Mouse (Mus musculus): ENCODE measurements at regions not wholly inside any gene's neighbourhood (a gene's known extent, or its start where the extent isn't known, plus 50 kb on each side); places are given as distances from the start of the nearest gene placed in this dataset.

DNA sequence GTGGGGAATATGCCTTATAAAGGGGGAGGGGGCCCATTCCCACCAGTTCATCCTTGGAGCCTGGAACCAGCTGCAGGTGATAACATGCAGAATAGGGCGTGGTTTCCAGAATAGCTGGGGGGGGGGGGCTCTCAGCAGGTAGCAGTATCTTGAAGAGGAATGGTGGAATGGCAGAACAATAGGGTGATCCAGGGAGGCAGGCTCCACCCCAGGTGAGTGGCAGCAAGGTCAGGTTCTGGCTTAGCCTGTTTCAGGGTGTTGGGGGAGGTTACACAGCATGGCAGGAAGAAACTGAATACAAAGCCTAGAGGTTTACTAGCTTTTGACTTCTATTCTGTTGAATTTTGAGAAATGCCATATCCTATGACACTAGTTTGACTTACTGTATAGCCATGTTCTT, 1296.8 kb upstream of the Cdh20 start:
- no peaks in the 10 kb centered on the region for H3K27me3 ChIP-seq (ENCODE audit: control insufficient read depth in 1 of 2, insufficient read depth in 2 of 2, low read length in 2 of 2)
- TF ChIP-seq ZKSCAN1 (IDR thresholded peaks at IDR 0.05; ENCODE audit: low read depth, low read length) (no peak), ZMIZ1 (IDR thresholded peaks at IDR 0.05; ENCODE audit: low read depth, low read length) (no peak), HCFC1 (IDR thresholded peaks at IDR 0.05; ENCODE audit: low read depth, low read length) (no peak), UBTF (IDR thresholded peaks at IDR 0.05; ENCODE audit: borderline replicate concordance, insufficient read depth, low read depth, low read length) (no peak), MXI1 (IDR thresholded peaks at IDR 0.05; ENCODE audit: low read depth, low read length) (no peak)
- no peak overlapping the region for H3K27ac ChIP-seq (ENCODE audit: control insufficient read depth, low read depth, low read length)
- no peaks in the 10 kb centered on the region for H3K36me3 ChIP-seq (ENCODE audit: control insufficient read depth in 1 of 2, insufficient read depth in 2 of 2, low read length in 2 of 2)
- no peak for DNase-seq (ENCODE audit: low read depth, low spot score)
- H3K4me1 ChIP-seq (ENCODE audit: control insufficient read depth in 1 of 2, insufficient read depth in 2 of 2, low read length in 2 of 2): no peaks in the 10 kb centered on the region
- no peak overlapping the region for H3K9ac ChIP-seq (ENCODE audit: control insufficient read depth, low read depth, low read length, poor library complexity, severe bottlenecking)
- no peak overlapping the region for H3K4me3 ChIP-seq (ENCODE audit: control insufficient read depth in 1 of 2, insufficient read depth in 1 of 2, low read depth in 2 of 2, low read length in 2 of 2)
- H3K9me3 ChIP-seq (replicated peaks; ENCODE audit: insufficient read depth, low read length): no peaks in the 10 kb centered on the region
- H3K79me2 ChIP-seq (ENCODE audit: control insufficient read depth, insufficient read depth, low read length, poor library complexity): no peaks in the 10 kb centered on the region

- Histone ChIP-seq H3K4me1 (ENCODE audit: control insufficient read depth in 1 of 2, insufficient read depth in 2 of 2, low read length in 2 of 2) (no peaks in the 10 kb centered on the region), H3K4me3 (ENCODE audit: control insufficient read depth in 1 of 2, insufficient read depth in 1 of 2, low read depth in 2 of 2, low read length in 2 of 2) (no peak overlapping the region), H3K9ac (ENCODE audit: control insufficient read depth, low read depth, low read length, poor library complexity, severe bottlenecking) (no peak overlapping the region), H3K36me3 (ENCODE audit: control insufficient read depth in 1 of 2, insufficient read depth in 2 of 2, low read length in 2 of 2) (no peaks in the 10 kb centered on the region), H3K79me2 (ENCODE audit: control insufficient read depth, insufficient read depth, low read length, poor library complexity) (no peaks in the 10 kb centered on the region), H3K9me3 (replicated peaks; ENCODE audit: insufficient read depth, low read length) (no peaks in the 10 kb centered on the region), H3K27me3 (ENCODE audit: control insufficient read depth in 1 of 2, insufficient read depth in 2 of 2, low read length in 2 of 2) (no peaks in the 10 kb centered on the region), H3K27ac (ENCODE audit: control insufficient read depth, low read depth, low read length) (no peak overlapping the region)
- TF ChIP-seq ZMIZ1 (IDR thresholded peaks at IDR 0.05; ENCODE audit: low read depth, low read length) (no peak), POLR2AphosphoS2 (IDR thresholded peaks at IDR 0.05; ENCODE audit: low read length) (no peak), USF1 (IDR thresholded peaks at IDR 0.05; ENCODE audit: low read depth, low read length) (no peak), GABPA (IDR thresholded peaks at IDR 0.05; ENCODE audit: low read depth, low read length) (no peak), TAL1 (IDR thresholded peaks at IDR 0.05; ENCODE audit: low read length) (no peak), KAT2A (conservative IDR thresholded peaks at IDR 0.05; ENCODE audit: low read depth, low read length) (no peak), MYB (IDR thresholded peaks at IDR 0.05; ENCODE audit: low read depth, low read length) (no peak), POLR2A (IDR thresholded peaks at IDR 0.05; ENCODE audit: control insufficient read depth in 1 of 2, insufficient read depth in 1 of 2, low read depth in 1 of 2, low read length in 2 of 2, poor library complexity in 1 of 2) (no peak), E2F4 (IDR thresholded peaks at IDR 0.05; ENCODE audit: borderline replicate concordance, low read depth, low read length) (no peak), CHD1 (IDR thresholded peaks at IDR 0.05; ENCODE audit: low read depth, low read length) (no peak), UBTF (IDR thresholded peaks at IDR 0.05; ENCODE audit: borderline replicate concordance, insufficient read depth, low read depth, low read length) (no peak), RAD21 (IDR thresholded peaks at IDR 0.05; ENCODE audit: low read depth, low read length) (no peak), BHLHE40 (IDR thresholded peaks at IDR 0.05; ENCODE audit: borderline replicate concordance, low read depth, low read length) (no peak), MXI1 (IDR thresholded peaks at IDR 0.05; ENCODE audit: low read depth, low read length) (no peak), ZNF384 (IDR thresholded peaks at IDR 0.05; ENCODE audit: low read depth, low read length) (no peak), ETS1 (IDR thresholded peaks at IDR 0.05; ENCODE audit: low read depth, low read length) (no peak), USF2 (IDR thresholded peaks at IDR 0.05; ENCODE audit: borderline replicate concordance in 1 of 2, insufficient read depth in 1 of 2, low read depth in 1 of 2, low read length in 2 of 2) (no peak), MEF2A (IDR thresholded peaks at IDR 0.05; ENCODE audit: extremely low read depth, insufficient replicate concordance, low read depth, low read length, poor library complexity, severe bottlenecking) (no peak), RCOR1 (IDR thresholded peaks at IDR 0.05; ENCODE audit: low read depth, low read length) (no peak)
- no peak for DNase-seq (ENCODE audit: low read depth, low spot score)
These were observed 1264.7 kb upstream of the Cdh20 start for GRCm38 (mm10) chr1:103503464-103504139.
